Mouse (Mus musculus) spleen, postnatal 14 days (tissue): ENCODE measurements around the gene Atp13a3.

Experiments
- DNase-seq, 2 experiments: peaks; one replicate each; pipeline ENCODE4 v3.0.0; 2021 to 2022; ENCODE audit warnings: low spot score in 2 of 2

The Atp13a3 gene

GRCm38 (mm10) chr16:30314236-30314635 is 91.5 kb downstream of the Atp13a3 start:
- DNase-seq = no peak

DNA sequence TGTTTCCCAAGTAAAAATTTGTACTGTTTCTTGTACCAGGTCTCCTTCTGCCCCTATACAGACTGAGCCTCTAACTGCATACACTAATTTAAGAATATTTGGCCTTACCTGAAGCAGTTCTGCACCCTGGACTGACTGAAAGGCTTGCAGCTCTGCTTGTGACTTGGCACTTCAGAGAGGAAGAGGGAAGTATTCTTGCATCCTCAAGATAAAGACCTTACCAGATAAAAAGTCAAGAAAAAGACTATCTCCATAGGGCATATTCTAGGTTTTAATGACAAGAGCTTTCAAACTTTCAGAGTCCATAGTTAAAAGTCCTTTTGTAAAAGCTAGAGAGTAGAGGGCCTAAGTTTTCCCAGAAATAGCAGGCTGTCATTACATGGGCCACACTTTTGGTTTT is 95.1 kb downstream of the Atp13a3 start, which contains the start of gene Gp5:
Gene Gp5, minus strand, starts transcription at position 133 of the 400 bp plus-strand sequence.
- no peak for DNase-seq

GRCm38 (mm10) chr16:30310171-30310515 is 95.6 kb downstream of the Atp13a3 start:
- DNase-seq = no peak

- DNase-seq = no peak
These were observed 96.2 kb downstream of the Atp13a3 start for GRCm38 (mm10) chr16:30309395-30310170.

- peak in 1 of 2 experiments; percentile 7 for DNase-seq
These were observed 97.0 kb downstream of the Atp13a3 start for GRCm38 (mm10) chr16:30308616-30309394.

GRCm38 (mm10) chr16:30307961-30308615 is 97.7 kb downstream of the Atp13a3 start:
- no peak for DNase-seq

GRCm38 (mm10) chr16:30307306-30307705 is 98.5 kb downstream of the Atp13a3 start:
- no peak for DNase-seq

- no peak for DNase-seq
These were observed 99.7 kb downstream of the Atp13a3 start for GRCm38 (mm10) chr16:30306102-30306501.

DNA sequence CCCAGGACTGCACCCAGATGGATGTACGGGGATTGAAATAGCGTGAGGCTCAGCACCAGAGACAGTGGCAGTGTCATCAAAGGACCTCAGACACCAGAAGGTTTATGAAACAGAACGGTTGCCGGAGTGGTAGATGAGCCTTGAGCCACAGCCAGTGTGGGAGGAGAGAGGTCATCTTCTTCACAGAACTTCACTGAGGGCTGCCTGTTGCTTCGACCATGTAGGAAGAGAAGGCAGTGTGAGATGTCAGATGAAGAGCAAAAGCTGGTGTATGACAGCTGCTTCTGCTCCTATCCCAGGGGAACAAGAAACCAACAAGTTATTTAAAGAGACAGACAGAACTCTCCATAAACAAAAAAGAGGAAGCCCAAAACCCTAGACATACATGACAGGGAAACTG is 101.5 kb downstream of the Atp13a3 start:
- DNase-seq = no peak

- no peak for DNase-seq
These were observed 102.4 kb downstream of the Atp13a3 start for GRCm38 (mm10) chr16:30303411-30303810.

- DNase-seq = no peak
These were observed 103.1 kb downstream of the Atp13a3 start for GRCm38 (mm10) chr16:30302686-30303085.

DNA sequence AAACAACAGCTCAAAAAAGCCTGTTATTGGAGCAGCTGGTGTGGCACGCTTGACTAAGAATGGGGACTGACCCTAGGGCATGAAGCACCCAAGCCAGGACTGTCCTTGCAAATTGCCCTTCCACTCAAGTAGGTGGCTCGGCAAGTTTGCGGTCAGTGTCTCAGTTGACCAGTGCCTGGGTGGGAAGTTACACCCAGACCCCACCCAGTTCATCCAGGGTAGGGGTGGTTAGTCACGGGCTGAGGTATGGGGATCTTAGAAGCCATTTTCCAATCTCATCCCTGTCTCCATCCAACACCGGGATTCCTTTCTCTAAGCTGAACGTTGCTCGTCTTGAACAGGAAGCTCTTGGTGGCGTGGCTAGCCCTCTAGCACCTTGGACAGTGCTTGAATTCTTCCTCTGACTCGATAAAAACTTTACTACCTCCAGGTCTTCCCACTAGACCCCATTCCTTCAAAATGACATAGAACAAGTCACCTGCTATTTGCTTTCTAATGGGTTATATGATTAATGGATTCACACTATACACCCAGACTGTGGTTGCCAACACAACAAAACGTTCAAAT is 106.0 kb downstream of the Atp13a3 start:
- DNase-seq = peak in 1 of 2 experiments; percentile 2

GRCm38 (mm10) chr16:30297450-30297849 is 108.3 kb downstream of the Atp13a3 start:
- peak in 1 of 2 experiments; percentile 5 for DNase-seq

GRCm38 (mm10) chr16:30296601-30297275 is 109.0 kb downstream of the Atp13a3 start:
- peak in 1 of 2 experiments; percentile 5 for DNase-seq

DNA sequence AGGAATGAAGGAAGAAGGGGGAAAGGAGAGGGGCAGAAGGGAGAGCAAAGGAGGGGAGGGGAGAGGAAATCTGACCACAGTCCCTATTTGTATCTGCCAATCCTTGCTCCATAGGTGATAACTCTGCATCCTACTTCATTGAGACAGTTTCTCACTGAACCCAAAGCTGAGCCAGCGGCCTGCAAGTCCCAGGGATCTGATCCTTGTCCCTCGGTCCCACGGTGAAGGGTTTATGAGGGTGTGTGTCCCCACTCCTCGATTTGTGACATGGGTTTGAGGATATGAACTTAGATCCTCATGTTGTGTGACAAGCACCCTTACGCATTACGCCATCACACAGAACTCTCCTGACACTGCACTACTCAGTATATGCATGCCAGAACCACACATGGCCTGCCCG is 110.7 kb downstream of the Atp13a3 start:
- DNase-seq = no peak

GRCm38 (mm10) chr16:30290436-30290835 is 115.3 kb downstream of the Atp13a3 start:
- DNase-seq = no peak

DNA sequence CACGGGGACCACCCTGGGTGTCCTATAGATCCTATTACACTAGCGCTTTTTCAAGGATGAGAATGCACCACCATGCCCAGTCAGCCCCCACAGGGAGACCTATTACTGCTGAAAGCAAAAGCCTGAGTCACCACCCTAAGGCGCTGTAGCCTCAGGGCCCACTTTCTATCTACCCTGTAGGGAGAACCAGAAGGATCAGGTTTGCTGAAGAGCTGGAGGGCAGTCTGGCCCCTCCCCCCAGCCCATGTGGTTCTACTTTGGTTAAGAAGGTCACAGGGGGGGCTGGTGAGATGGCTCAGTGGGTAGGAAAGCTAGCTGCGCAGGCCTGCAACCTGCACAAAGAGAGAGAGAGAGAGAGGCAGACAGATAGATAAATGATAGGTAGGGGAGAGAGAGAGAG is 120.1 kb downstream of the Atp13a3 start:
- DNase-seq = no peak

DNA sequence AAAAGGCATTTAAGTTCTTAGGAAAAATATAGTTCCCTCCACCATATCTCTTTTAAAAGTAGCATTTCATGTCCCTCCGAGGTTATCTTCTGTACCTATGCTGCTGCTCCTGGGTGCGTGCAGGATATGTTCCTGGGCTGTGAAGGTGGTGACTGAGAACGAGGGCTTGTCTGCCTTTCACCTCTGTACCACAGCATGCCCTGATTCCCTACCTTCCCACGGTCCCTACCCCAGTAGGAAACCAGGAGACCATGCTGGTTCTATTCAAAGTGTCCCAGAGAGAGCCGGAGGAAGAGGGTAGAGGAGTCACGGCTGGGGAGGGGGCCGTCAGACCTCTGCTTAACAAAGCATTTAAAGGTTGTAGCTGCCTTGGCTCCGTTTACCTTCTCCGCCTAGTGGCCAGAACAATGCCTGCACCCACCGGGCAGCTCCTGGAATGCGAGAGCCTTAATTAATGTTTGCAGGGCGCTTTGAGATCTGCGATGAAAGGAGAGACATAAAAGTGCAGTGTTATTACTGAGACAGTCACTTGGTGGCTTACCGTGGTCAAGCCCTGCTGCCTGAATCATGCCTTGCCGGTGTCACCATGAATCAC is 121.9 kb downstream of the Atp13a3 start:
- peak in 1 of 2 experiments; percentile 13 for DNase-seq

DNA sequence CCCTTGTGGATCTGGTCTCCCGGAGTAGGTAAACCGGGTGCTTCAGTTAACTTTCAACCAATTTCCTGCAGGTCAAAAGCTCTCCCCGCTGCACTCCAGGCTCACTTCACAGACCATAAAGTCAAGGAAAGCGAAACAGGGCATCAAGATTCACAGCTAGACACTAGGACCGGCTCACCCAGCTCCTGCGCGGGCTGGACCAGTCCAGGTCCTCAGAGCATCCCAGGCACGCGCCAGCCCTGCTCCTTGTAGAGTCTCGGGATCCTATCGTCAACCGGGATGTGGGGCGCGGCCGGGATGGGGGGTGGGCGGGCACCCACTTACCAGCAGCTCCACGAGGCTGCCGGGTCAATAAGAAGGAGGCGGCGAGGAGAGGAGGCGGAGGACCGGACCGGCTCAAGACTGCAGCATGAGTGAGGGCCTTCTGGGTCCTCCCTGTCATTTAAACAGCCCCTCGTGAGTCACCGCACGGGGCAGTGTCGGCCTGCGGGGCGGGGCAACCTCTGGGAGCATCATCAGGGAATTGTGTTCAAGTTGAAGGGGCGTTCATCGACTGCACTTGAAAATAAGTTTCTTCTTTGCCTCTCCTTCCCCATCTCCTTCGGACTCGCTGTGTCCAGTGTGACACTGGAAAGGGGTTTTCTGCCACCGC is 122.8 kb downstream of the Atp13a3 start, which contains the start of gene Lrrc15:
Gene Lrrc15, minus strand, starts transcription at position 413 of the 652 bp plus-strand sequence.
- no peak for DNase-seq

GRCm38 (mm10) chr16:30280676-30281297 is 125.0 kb downstream of the Atp13a3 start:
- DNase-seq = no peak
